Mouse (Mus musculus) brain, embryonic 18.5 days (tissue): ENCODE results near the gene Dnah6.

ENCODE experiments used
- DNase-seq: peaks from one replicate; pipeline ENCODE4 v3.0.0-alpha.2; 2012; ENCODE audit warnings: low read depth, low spot score

Dnah6 gene

GRCm38 (mm10) chr6:73221189-73221957 is at the start of gene Dnah6:
Gene Dnah6, minus strand, starts transcription at chr6:73221651.
- peak; percentile 87 for DNase-seq

DNA sequence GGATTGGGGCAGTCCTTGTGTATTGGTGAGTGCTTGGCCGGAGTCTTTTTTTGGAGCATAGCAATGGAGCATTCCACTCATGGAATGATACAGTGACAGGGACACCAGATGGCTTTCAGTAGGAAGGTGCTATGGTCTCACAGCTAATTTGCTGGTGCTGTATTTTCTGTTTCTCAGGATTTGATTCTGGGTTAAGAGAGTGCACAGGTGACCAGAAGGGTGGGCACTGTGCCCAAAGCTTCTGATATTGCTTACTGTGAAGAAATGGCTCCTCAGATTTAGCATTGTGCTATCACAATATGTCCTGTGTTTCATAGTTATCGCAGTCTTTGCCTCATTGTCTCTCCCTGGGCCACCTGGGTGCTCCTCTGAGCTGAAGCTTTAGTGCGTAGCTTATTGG is 47.9 kb upstream of the Dnah6 start:
- DNase-seq: no peak

- DNase-seq: no peak
Measured at GRCm38 (mm10) chr6:73267738-73268311, 46.4 kb upstream of the Dnah6 start.

DNA sequence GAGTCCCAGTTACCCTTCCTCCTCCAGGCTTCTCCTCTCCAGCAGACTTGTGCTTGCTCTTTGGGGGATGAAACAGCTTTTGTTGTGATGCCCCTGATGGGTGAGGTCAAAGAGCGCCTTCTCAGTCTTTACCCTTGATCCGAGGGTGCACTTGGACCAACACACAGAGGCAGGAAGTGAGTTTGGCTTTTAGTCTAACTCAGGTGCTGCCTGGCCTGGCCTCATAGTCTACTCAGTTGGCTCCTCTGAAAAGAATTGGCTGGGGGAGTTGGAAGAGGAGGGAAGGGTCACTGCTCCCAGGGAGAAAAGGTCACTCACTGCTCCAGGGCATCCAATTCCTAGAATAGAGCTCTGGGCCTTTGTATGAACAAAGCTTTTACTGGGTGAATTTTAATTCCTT is 43.4 kb upstream of the Dnah6 start:
- DNase-seq: no peak

DNA sequence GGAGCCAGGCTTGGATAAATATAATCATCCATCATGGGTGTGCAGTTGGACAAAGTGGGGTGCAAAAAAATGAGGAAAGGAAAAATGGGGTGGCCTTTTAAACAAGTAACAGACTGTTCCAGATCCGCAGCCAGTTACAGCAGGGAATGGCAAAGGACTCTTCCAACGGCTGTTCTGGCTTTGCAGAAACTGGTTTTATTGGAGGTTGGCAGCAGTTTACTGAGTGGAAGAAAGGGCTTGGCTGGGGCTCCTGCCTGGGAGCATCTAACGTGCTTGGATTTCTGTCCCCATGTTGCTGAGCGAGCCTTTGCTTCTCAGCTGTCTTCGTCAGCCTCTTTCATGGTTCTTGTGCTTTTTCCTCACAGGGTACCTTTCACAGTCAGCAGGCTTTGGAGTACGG is 38.7 kb upstream of the Dnah6 start:
- no peak for DNase-seq

DNA sequence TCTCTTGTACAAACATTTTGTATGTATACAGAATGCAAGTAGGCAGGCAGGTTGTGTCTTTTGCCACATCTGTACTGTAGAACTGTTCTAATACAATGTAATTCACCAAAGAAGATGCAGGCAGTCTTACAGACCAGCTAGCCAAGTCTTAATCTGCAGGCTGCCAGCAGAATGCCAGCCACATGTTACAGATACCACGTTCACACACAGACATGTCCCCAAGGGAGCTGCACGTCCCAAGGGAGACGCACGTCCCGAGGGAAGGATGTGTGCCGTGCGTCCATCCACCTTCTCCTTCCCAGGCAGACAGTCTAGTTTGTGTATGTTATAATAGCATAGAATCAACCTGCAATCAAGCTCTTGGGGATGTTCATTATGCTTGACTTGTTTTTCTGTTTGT is 35.6 kb upstream of the Dnah6 start:
- DNase-seq: no peak

- DNase-seq: no peak
Measured at GRCm38 (mm10) chr6:73254307-73255228, 33.1 kb upstream of the Dnah6 start.

GRCm38 (mm10) chr6:73253584-73253983 is 32.1 kb upstream of the Dnah6 start:
- no peak for DNase-seq

DNA sequence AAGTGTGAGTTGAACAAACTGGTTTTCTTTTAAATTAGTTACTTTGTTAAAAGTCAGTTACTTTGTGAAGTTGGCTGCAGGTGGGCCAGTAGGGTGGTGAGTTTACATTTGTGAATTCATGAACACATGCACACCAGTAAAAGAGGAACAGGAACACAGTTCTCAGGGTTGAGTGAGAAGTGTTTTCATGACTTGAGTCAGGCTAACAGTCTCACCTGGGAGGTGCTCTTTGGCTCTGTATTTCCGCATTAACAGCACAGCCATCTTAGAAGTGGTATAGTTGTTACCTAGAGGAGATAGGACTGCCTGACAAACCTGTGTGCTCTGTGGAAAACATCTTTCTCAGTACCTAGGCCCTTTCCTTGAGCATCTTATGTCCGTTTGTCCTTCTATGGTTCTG is 31.6 kb upstream of the Dnah6 start:
- DNase-seq: no peak

- DNase-seq: no peak
Measured at GRCm38 (mm10) chr6:73252396-73252795, 30.9 kb upstream of the Dnah6 start.

DNA sequence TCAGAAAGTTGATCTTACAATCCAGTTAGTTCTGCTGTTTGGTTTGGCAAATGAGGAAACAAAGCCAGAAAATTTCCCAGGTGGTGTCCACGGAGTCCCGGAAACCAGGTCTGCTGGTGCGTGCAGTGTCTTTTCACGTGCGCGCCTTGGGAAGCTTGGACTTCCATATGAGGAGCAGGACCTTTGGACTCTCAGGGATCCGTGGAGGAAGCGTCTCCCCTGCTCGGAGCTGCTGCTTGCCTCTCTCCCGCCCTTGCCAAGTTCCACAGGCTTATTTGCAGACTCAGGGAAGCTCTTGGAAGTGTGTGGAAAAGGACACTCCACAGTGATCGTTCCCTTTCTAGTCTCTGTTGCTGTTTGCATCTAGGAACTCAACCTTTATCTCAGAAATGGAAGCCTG is 29.9 kb upstream of the Dnah6 start:
- DNase-seq: no peak

DNA sequence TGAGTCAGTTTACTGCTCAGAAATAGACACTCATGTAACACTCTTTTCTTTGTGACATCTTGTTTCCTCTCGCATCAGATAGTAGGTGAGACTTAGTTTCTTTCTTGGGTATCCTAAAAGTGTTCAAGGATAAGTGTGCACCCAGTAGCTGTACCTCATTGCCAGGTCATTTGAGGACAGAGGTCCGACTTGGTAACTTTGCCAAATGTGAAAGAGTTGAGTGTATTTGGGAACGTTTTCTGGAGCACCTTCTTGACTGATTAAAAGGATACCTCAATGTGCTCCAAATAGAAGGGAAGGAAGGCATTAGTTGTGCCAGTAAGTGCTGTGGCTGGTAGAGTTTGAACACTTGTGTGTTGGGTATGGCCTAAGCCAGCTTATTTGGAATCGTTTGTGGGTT is 28.4 kb upstream of the Dnah6 start:
- no peak for DNase-seq

DNA sequence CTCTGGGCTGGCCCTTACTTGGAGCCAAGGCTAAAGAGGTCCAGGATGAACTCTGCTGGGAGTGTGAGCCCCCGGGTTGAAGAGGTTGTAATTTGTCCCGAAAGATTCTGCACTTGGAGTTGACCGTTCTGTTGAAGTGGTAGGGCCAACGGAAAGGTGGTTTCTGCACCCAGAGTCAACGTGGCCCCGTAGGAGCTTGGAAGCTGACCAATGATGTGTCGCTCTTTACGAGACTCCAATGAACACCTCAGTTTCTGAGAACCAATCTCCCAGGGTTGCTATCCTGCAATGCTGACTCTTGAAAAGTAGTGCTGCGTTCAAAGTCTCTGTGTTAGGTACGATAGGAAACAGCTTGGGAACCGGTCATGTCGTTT is 27.6 kb upstream of the Dnah6 start:
- DNase-seq: no peak

- DNase-seq: peak; percentile 76
Measured at GRCm38 (mm10) chr6:73248237-73249048, 27.0 kb upstream of the Dnah6 start, which contains the start of gene Suclg1. Gene Suclg1, plus strand, starts transcription at chr6:73248382.

GRCm38 (mm10) chr6:73247452-73247851 is 26.0 kb upstream of the Dnah6 start:
- DNase-seq: no peak

DNA sequence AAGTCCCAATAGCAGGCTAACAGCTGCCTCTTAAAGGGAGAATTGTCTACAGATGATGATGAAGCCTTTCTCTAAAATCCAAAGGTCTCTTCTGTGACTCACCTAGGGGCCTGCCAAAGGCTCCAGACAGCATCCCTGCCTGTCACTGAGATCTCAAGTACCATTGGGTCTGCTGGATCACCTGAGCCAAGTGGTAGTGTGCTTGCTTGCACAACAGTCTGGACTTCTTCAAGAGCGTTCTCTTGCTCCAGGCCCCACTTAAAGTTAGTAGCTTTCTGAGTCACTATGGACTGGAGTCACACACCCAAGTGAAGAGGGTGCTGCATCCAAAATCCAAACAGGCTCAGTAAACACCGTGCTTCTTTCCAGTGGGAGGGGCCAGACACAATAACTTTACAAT is 25.4 kb upstream of the Dnah6 start:
- DNase-seq: no peak

- DNase-seq: no peak
Measured at GRCm38 (mm10) chr6:73235650-73236049, 14.2 kb upstream of the Dnah6 start.

- DNase-seq: no peak
Measured at GRCm38 (mm10) chr6:73234302-73234900, 12.9 kb upstream of the Dnah6 start.

DNA sequence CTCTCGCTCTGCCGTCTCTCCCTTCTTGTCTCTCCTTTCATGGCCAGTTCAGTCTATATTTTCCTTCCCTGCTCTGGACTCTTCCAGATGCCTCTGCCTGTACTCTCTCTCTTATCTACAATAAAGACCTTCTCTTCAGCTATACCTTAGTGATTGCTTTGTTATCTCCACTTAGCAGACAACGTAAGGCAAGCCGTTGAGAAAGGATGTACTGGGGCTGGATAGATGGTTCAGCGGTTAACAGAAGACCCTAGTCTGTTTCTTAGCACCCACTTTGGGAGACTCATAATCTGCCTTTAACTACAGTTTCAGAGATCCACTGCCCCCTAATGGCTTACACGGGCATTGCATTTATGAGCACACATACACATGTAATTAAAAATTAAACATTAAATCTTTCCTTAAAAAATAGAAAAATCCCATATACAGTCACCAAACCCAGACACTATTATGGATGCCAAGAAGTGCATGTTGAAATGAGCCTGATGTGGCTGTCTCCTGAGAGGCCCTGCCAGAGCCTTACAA is 11.8 kb upstream of the Dnah6 start:
- DNase-seq: no peak

DNA sequence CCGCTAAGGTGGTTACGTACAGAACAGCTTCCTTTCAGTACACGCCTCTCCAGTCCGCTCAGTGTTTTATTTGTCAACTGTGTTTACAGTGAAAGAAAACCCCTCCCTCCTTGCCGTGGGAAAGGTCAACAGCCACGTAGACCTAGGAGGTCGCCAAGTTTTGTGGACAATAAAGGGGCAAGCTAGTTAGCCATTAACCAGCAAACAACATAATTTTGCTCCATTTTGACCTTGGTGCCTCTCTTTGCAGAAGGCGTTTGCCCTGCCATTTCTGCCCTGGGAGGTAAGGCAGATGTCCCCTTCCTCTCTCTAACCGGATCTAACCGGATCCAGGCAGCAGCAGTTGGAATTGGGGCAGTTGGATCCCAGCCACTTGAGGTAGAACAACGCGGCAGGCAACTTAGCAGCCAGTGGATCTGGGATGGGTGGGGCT is 10.7 kb upstream of the Dnah6 start:
- no peak for DNase-seq

- DNase-seq: no peak
Measured at GRCm38 (mm10) chr6:73228881-73229280, 7.4 kb upstream of the Dnah6 start.
